Mouse (Mus musculus): ENCODE measurements at regions not wholly inside any gene's neighbourhood (a gene's known extent, or its start where the extent isn't known, plus 50 kb on each side); places are given as distances from the start of the nearest gene placed in this dataset.

- Histone ChIP-seq H3K27ac (ENCODE audit: control insufficient read depth, low read depth, low read length) (no peak overlapping the region), H3K4me3 (ENCODE audit: control insufficient read depth in 1 of 2, insufficient read depth in 1 of 2, low read depth in 2 of 2, low read length in 2 of 2) (no peak overlapping the region), H3K79me2 (ENCODE audit: control insufficient read depth, insufficient read depth, low read length, poor library complexity) (no peaks in the 10 kb centered on the region), H3K27me3 (ENCODE audit: control insufficient read depth in 1 of 2, insufficient read depth in 2 of 2, low read length in 2 of 2) (no peaks in the 10 kb centered on the region), H3K36me3 (ENCODE audit: control insufficient read depth in 1 of 2, insufficient read depth in 2 of 2, low read length in 2 of 2) (no peaks in the 10 kb centered on the region), H3K9ac (ENCODE audit: control insufficient read depth, low read depth, low read length, poor library complexity, severe bottlenecking) (no peak overlapping the region), H3K4me1 (ENCODE audit: control insufficient read depth in 1 of 2, insufficient read depth in 2 of 2, low read length in 2 of 2) (no peaks in the 10 kb centered on the region), H3K9me3 (replicated peaks; ENCODE audit: insufficient read depth, low read length) (no peaks in the 10 kb centered on the region)
- no peak for TF ChIP-seq POLR2AphosphoS2 (IDR thresholded peaks at IDR 0.05; ENCODE audit: low read length)
- no peak for DNase-seq (ENCODE audit: low read depth, low spot score)
Observed at GRCm38 (mm10) chr15:56979353-56979752, 498.1 kb downstream of the Slc22a22 start.

- H3K79me2 ChIP-seq (ENCODE audit: control insufficient read depth, insufficient read depth, low read length, poor library complexity): no peaks in the 10 kb centered on the region
- H3K27ac ChIP-seq (ENCODE audit: control insufficient read depth, low read depth, low read length): no peak overlapping the region
- no peaks in the 10 kb centered on the region for H3K4me1 ChIP-seq (ENCODE audit: control insufficient read depth in 1 of 2, insufficient read depth in 2 of 2, low read length in 2 of 2)
- no peaks in the 10 kb centered on the region for H3K27me3 ChIP-seq (ENCODE audit: control insufficient read depth in 1 of 2, insufficient read depth in 2 of 2, low read length in 2 of 2)
- TF ChIP-seq TCF12 (IDR thresholded peaks at IDR 0.05; ENCODE audit: low read depth, low read length): no peak
- no peak for TF ChIP-seq EP300 (IDR thresholded peaks at IDR 0.05; ENCODE audit: low read depth in 1 of 2, low read length in 2 of 2)
- TF ChIP-seq POLR2AphosphoS5 (IDR thresholded peaks at IDR 0.05; ENCODE audit: borderline replicate concordance, low read depth, low read length): no peak
- no peak for TF ChIP-seq ETS1 (IDR thresholded peaks at IDR 0.05; ENCODE audit: low read depth, low read length)
- H3K9ac ChIP-seq (ENCODE audit: control insufficient read depth, low read depth, low read length, poor library complexity, severe bottlenecking): no peak overlapping the region
- no peak for DNase-seq (ENCODE audit: low read depth, low spot score)
- no peaks in the 10 kb centered on the region for H3K9me3 ChIP-seq (replicated peaks; ENCODE audit: insufficient read depth, low read length)
- H3K36me3 ChIP-seq (ENCODE audit: control insufficient read depth in 1 of 2, insufficient read depth in 2 of 2, low read length in 2 of 2): no peaks in the 10 kb centered on the region
- no peak overlapping the region for H3K4me3 ChIP-seq (ENCODE audit: control insufficient read depth in 1 of 2, insufficient read depth in 1 of 2, low read depth in 2 of 2, low read length in 2 of 2)
Observed at GRCm38 (mm10) chr15:56975446-56976433, 501.7 kb downstream of the Slc22a22 start.

- no peak overlapping the region for H3K9ac ChIP-seq (ENCODE audit: control insufficient read depth, low read depth, low read length, poor library complexity, severe bottlenecking)
- no peaks in the 10 kb centered on the region for H3K36me3 ChIP-seq (ENCODE audit: control insufficient read depth in 1 of 2, insufficient read depth in 2 of 2, low read length in 2 of 2)
- no peak for TF ChIP-seq MYB (IDR thresholded peaks at IDR 0.05; ENCODE audit: low read depth, low read length)
- TF ChIP-seq MYC (IDR thresholded peaks at IDR 0.05; ENCODE audit: low read depth, low read length): no peak
- no peak for TF ChIP-seq ETS1 (IDR thresholded peaks at IDR 0.05; ENCODE audit: low read depth, low read length)
- TF ChIP-seq BHLHE40 (IDR thresholded peaks at IDR 0.05; ENCODE audit: borderline replicate concordance, low read depth, low read length): no peak
- TF ChIP-seq JUND (IDR thresholded peaks at IDR 0.05; ENCODE audit: low read depth, low read length): no peak
- TF ChIP-seq USF2 (IDR thresholded peaks at IDR 0.05; ENCODE audit: borderline replicate concordance in 1 of 2, insufficient read depth in 1 of 2, low read depth in 1 of 2, low read length in 2 of 2): no peak
- no peak for TF ChIP-seq POLR2AphosphoS5 (IDR thresholded peaks at IDR 0.05; ENCODE audit: borderline replicate concordance, low read depth, low read length)
- TF ChIP-seq E2F4 (IDR thresholded peaks at IDR 0.05; ENCODE audit: borderline replicate concordance, low read depth, low read length): no peak
- no peak for TF ChIP-seq POLR2AphosphoS2 (IDR thresholded peaks at IDR 0.05; ENCODE audit: low read length)
- TF ChIP-seq MEF2A (IDR thresholded peaks at IDR 0.05; ENCODE audit: extremely low read depth, insufficient replicate concordance, low read depth, low read length, poor library complexity, severe bottlenecking): no peak
- no peak for TF ChIP-seq MAFK (IDR thresholded peaks at IDR 0.05; ENCODE audit: borderline replicate concordance, low read depth, low read length)
- no peaks in the 10 kb centered on the region for H3K79me2 ChIP-seq (ENCODE audit: control insufficient read depth, insufficient read depth, low read length, poor library complexity)
- no peaks in the 10 kb centered on the region for H3K27me3 ChIP-seq (ENCODE audit: control insufficient read depth in 1 of 2, insufficient read depth in 2 of 2, low read length in 2 of 2)
- DNase-seq (ENCODE audit: low read depth, low spot score): no peak
- H3K4me3 ChIP-seq (ENCODE audit: control insufficient read depth in 1 of 2, insufficient read depth in 1 of 2, low read depth in 2 of 2, low read length in 2 of 2): no peak overlapping the region
- H3K9me3 ChIP-seq (replicated peaks; ENCODE audit: insufficient read depth, low read length): no peaks in the 10 kb centered on the region
- no peaks in the 10 kb centered on the region for H3K4me1 ChIP-seq (ENCODE audit: control insufficient read depth in 1 of 2, insufficient read depth in 2 of 2, low read length in 2 of 2)
- H3K27ac ChIP-seq (ENCODE audit: control insufficient read depth, low read depth, low read length): no peak overlapping the region
Observed at GRCm38 (mm10) chr15:56970140-56970539, 507.3 kb downstream of the Slc22a22 start.
